Mouse (Mus musculus): ENCODE data around the gene Arid4b. TPM values are rescaled to one million over a fixed set of nuclear protein-coding genes. Genes with fewer than 3 reads are reported as not detected.

Gene Arid4b
- 176 TPM for polyA plus RNA-seq (2017; shearing (Covaris generic))

GRCm38 (mm10) chr13:14063013-14063941 lies at the start of gene Arid4b, which contains the start of gene Ggps1:
Arid4b (plus strand) TSS chr13:14063232.
Ggps1 (minus strand) TSS chr13:14063488.

GRCm38 (mm10) chr13:14039292-14039965 lies 23.6 kb upstream of the Arid4b start, which contains the start of gene Tbce:
Tbce (minus strand) TSS chr13:14039638.

Other genes with a start within 250 kb of the Arid4b start
- 41.1 TPM for gene B3galnt2, start 108.8 kb upstream of the Arid4b start, polyA plus RNA-seq (2017; shearing (Covaris generic))
- gene Tbce, start 23.6 kb upstream of the Arid4b start, polyA plus RNA-seq (2017; shearing (Covaris generic)): 100 TPM
- 110 TPM for gene Ggps1, start 256 bp downstream of the Arid4b start, polyA plus RNA-seq (2017; shearing (Covaris generic))